Mouse (Mus musculus) CH12.LX (cell line): ENCODE data around the gene Hebp1.

Experiments used
- CTCF ChIP-seq, 2 experiments: IDR thresholded peaks in 1 of 2; conservative IDR thresholded peaks in 1 of 2; 2 replicates each; pipeline ENCODE4 v1.5.1; 2011 to 2012; ENCODE audit warnings: low read depth in 2 of 2, low read length in 2 of 2, improper control_type of control experiment in 1 of 2, inconsistent platforms in 1 of 2, mild to moderate bottlenecking in 1 of 2, moderate library complexity in 1 of 2
- HCFC1 ChIP-seq: IDR thresholded peaks from 2 replicates; pipeline ENCODE4 v1.6.1; 2012; ENCODE audit warnings: low read depth, mild to moderate bottlenecking, inconsistent platforms, low read length, improper control_type of control experiment
- MAX ChIP-seq: IDR thresholded peaks from 2 replicates; pipeline ENCODE4 v1.6.1; 2011; ENCODE audit warnings: low read length, improper control_type of control experiment
- SIN3A ChIP-seq: IDR thresholded peaks from 2 replicates; pipeline ENCODE4 v1.6.1; 2012; ENCODE audit warnings: low read length, improper control_type of control experiment, inconsistent platforms

DNA sequence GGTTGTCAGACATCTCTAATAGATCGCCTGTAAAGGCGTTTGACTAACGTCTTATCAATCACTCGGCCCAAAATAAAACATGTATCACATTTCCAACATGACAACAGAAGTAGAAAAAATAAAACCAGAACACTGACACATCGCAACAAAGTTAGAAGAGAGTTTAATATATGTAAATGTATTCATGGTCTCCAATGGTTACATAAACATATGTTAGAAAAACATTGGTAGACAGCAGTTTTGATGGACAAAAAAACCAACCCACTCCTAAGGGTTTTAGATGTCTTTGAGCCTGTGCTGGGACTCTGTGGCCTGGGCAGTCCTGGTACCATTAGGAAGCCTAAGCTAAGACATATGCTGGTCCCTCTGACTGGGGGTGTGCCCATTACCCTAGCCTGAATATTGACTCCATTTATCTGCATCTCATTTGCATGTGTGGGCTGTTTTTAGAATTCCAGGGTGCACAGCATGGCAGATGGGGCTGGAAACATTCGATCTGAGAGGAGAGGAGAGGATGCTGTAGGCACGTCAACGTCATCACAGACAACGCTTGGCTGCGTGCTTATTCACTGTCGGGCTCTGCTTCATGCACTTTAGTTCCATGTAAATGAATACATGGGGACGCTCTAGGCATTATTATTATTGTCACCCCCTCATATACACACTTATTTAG is 104.9 kb downstream of the Hebp1 start:
- TF ChIP-seq HCFC1: no peak
- no peak for TF ChIP-seq SIN3A
- TF ChIP-seq CTCF (conservative IDR thresholded peaks at IDR 0.05 in 1 of 2, IDR thresholded peaks at IDR 0.05 in 1 of 2; ENCODE audit: low read depth in 2 of 2, low read length in 2 of 2): no peak
- no peak for TF ChIP-seq MAX
